Mouse (Mus musculus): ENCODE measurements around the gene Slit1. TPM values are rescaled to one million over a fixed set of nuclear protein-coding genes. Genes with fewer than 3 reads are reported as not detected.

The Slit1 gene
- polyA plus RNA-seq, 1 experiment from 2014 or later = 0.12 TPM

GRCm38 (mm10) chr19:41649394-41649793, 94.1 kb downstream of the Slit1 start:
- H3K9me3 ChIP-seq (ENCODE audit: low read length) = no peaks in the 10 kb centered on the region
- WGBS (ENCODE audit: insufficient replicate concordance) = 39% methylated on average over 10 of the region's 10 CpGs
- no peak for ATAC-seq
- no peaks in the 10 kb centered on the region for H3K27me3 ChIP-seq (ENCODE audit: insufficient read depth, low read length)
- no peak overlapping the region for H3K27ac ChIP-seq (ENCODE audit: low read depth)
- no peaks in the 10 kb centered on the region for H3K4me1 ChIP-seq (ENCODE audit: insufficient read depth)
- H3K4me3 ChIP-seq (ENCODE audit: low read depth, low read length) = no peak overlapping the region
- no peak overlapping the region for H3K9ac ChIP-seq (replicated peaks)
- TF ChIP-seq CTCF (IDR thresholded peaks at IDR 0.05; ENCODE audit: low read depth) (no peak), EP300 (IDR thresholded peaks at IDR 0.05; ENCODE audit: low read depth) (no peak)
- no peaks in the 10 kb centered on the region for H3K36me3 ChIP-seq (replicated peaks; ENCODE audit: insufficient read depth, low read length)
- H3K4me2 ChIP-seq (ENCODE audit: low read depth, low read length) = no peak overlapping the region
- DNase-seq = no peak

- no peaks in the 10 kb centered on the region for H3K36me3 ChIP-seq (replicated peaks; ENCODE audit: insufficient read depth, low read length)
- no peak overlapping the region for H3K27ac ChIP-seq (ENCODE audit: low read depth)
- no peaks in the 10 kb centered on the region for H3K9me3 ChIP-seq (ENCODE audit: low read length)
- DNase-seq = peak; percentile 82
- H3K4me3 ChIP-seq (ENCODE audit: low read depth, low read length) = no peak overlapping the region
- H3K27me3 ChIP-seq (ENCODE audit: insufficient read depth, low read length) = no peaks in the 10 kb centered on the region
- no peak for ATAC-seq
- no peak overlapping the region for H3K9ac ChIP-seq (replicated peaks)
- H3K4me2 ChIP-seq (ENCODE audit: low read depth, low read length) = 0 out of 2 replicates have a peak overlapping the region, but pooled peaks have one; percentile 11
- no peaks in the 10 kb centered on the region for H3K4me1 ChIP-seq (ENCODE audit: insufficient read depth)
- WGBS (ENCODE audit: insufficient replicate concordance) = 30% methylated on average over 16 of the region's 16 CpGs
- no peak for TF ChIP-seq EP300 (IDR thresholded peaks at IDR 0.05; ENCODE audit: low read depth)
- peak; percentile 83 for TF ChIP-seq CTCF (IDR thresholded peaks at IDR 0.05; ENCODE audit: low read depth)
These were observed 96.4 kb downstream of the Slit1 start for GRCm38 (mm10) chr19:41646947-41647631.

GRCm38 (mm10) chr19:41643010-41643409, 100.5 kb downstream of the Slit1 start:
- 57% methylated on average over 11 of the region's 11 CpGs for WGBS (ENCODE audit: insufficient replicate concordance)
- H3K27me3 ChIP-seq (ENCODE audit: insufficient read depth, low read length) = no peaks in the 10 kb centered on the region
- no peaks in the 10 kb centered on the region for H3K9me3 ChIP-seq (ENCODE audit: low read length)
- no peaks in the 10 kb centered on the region for H3K36me3 ChIP-seq (replicated peaks; ENCODE audit: insufficient read depth, low read length)
- DNase-seq (no peak), ATAC-seq (no peak)
- no peaks in the 10 kb centered on the region for H3K4me1 ChIP-seq (ENCODE audit: insufficient read depth)
- no peak overlapping the region for H3K4me3 ChIP-seq (ENCODE audit: low read depth, low read length)
- TF ChIP-seq EP300 (IDR thresholded peaks at IDR 0.05; ENCODE audit: low read depth) (no peak), CTCF (IDR thresholded peaks at IDR 0.05; ENCODE audit: low read depth) (no peak)
- no peak overlapping the region for H3K4me2 ChIP-seq (ENCODE audit: low read depth, low read length)
- no peak overlapping the region for H3K9ac ChIP-seq (replicated peaks)
- no peak overlapping the region for H3K27ac ChIP-seq (ENCODE audit: low read depth)

GRCm38 (mm10) chr19:41634999-41635398, 108.5 kb downstream of the Slit1 start:
- DNase-seq (no peak), ATAC-seq (no peak)
- TF ChIP-seq CTCF (IDR thresholded peaks at IDR 0.05; ENCODE audit: low read depth) (no peak), EP300 (IDR thresholded peaks at IDR 0.05; ENCODE audit: low read depth) (no peak)
- no peak overlapping the region for H3K4me2 ChIP-seq (ENCODE audit: low read depth, low read length)
- no peaks in the 10 kb centered on the region for H3K4me1 ChIP-seq (ENCODE audit: insufficient read depth)
- H3K27me3 ChIP-seq (ENCODE audit: insufficient read depth, low read length) = no peaks in the 10 kb centered on the region
- no peaks in the 10 kb centered on the region for H3K9me3 ChIP-seq (ENCODE audit: low read length)
- 51% methylated on average over 6 of the region's 6 CpGs for WGBS (ENCODE audit: insufficient replicate concordance)
- H3K4me3 ChIP-seq (ENCODE audit: low read depth, low read length) = no peak overlapping the region
- no peak overlapping the region for H3K27ac ChIP-seq (ENCODE audit: low read depth)
- no peak overlapping the region for H3K9ac ChIP-seq (replicated peaks)
- H3K36me3 ChIP-seq (replicated peaks; ENCODE audit: insufficient read depth, low read length) = no peaks in the 10 kb centered on the region

GRCm38 (mm10) chr19:41634099-41634498, 109.4 kb downstream of the Slit1 start:
- DNase-seq = no peak
- 53% methylated on average over 10 of the region's 10 CpGs for WGBS (ENCODE audit: insufficient replicate concordance)
- Histone ChIP-seq H3K27ac (ENCODE audit: low read depth) (no peak overlapping the region), H3K27me3 (ENCODE audit: insufficient read depth, low read length) (no peaks in the 10 kb centered on the region), H3K9ac (replicated peaks) (no peak overlapping the region), H3K9me3 (ENCODE audit: low read length) (no peaks in the 10 kb centered on the region), H3K4me3 (ENCODE audit: low read depth, low read length) (no peak overlapping the region), H3K4me2 (ENCODE audit: low read depth, low read length) (no peak overlapping the region), H3K36me3 (replicated peaks; ENCODE audit: insufficient read depth, low read length) (no peaks in the 10 kb centered on the region), H3K4me1 (ENCODE audit: insufficient read depth) (no peaks in the 10 kb centered on the region)
- no peak for ATAC-seq
- TF ChIP-seq CTCF (IDR thresholded peaks at IDR 0.05; ENCODE audit: low read depth) (no peak), EP300 (IDR thresholded peaks at IDR 0.05; ENCODE audit: low read depth) (no peak)

- Histone ChIP-seq H3K4me2 (ENCODE audit: low read depth, low read length) (no peak overlapping the region), H3K4me3 (ENCODE audit: low read depth, low read length) (no peak overlapping the region), H3K9ac (replicated peaks) (no peak overlapping the region), H3K4me1 (ENCODE audit: insufficient read depth) (no peaks in the 10 kb centered on the region), H3K27me3 (ENCODE audit: insufficient read depth, low read length) (no peaks in the 10 kb centered on the region), H3K27ac (ENCODE audit: low read depth) (no peak overlapping the region), H3K36me3 (replicated peaks; ENCODE audit: insufficient read depth, low read length) (no peaks in the 10 kb centered on the region), H3K9me3 (ENCODE audit: low read length) (no peaks in the 10 kb centered on the region)
- no peak for TF ChIP-seq EP300 (IDR thresholded peaks at IDR 0.05; ENCODE audit: low read depth)
- TF ChIP-seq CTCF (IDR thresholded peaks at IDR 0.05; ENCODE audit: low read depth) = peak; percentile 79
- WGBS (ENCODE audit: insufficient replicate concordance) = 44% methylated on average over 5 of the region's 5 CpGs
- DNase-seq (peak; percentile 41), ATAC-seq (no peak)
These were observed 113.9 kb downstream of the Slit1 start for GRCm38 (mm10) chr19:41629532-41629931.
